Mouse (Mus musculus) E14TG2a.4 (cell line): ENCODE measurements at regions not wholly inside any gene's neighbourhood (a gene's known extent, or its start where the extent isn't known, plus 50 kb on each side); places are given as distances from the start of the nearest gene placed in this dataset.

ENCODE experiments used
- H3K27me3 ChIP-seq: 2 replicates; pipeline ENCODE4 v1.6.1; 2014; ENCODE audit warnings: low read length, control low read depth; ENCODE audit not compliant: insufficient read depth
- H3K36me3 ChIP-seq: 2 replicates; pipeline ENCODE4 v1.6.1; 2014; ENCODE audit warnings: low read length, control low read depth; ENCODE audit not compliant: insufficient read depth
- H3K4me1 ChIP-seq: replicated peaks from 2 replicates; pipeline ENCODE4 v1.6.1; 2014; ENCODE audit warnings: low read depth, low read length, control low read depth
- H3K4me3 ChIP-seq: replicated peaks from 2 replicates; pipeline ENCODE4 v1.5.1; 2014; ENCODE audit warnings: mild to moderate bottlenecking, low read length
- H3K9me3 ChIP-seq: 2 replicates; pipeline ENCODE4 v1.6.1; 2014; ENCODE audit warnings: low read length, control low read depth
- CTCF ChIP-seq: conservative IDR thresholded peaks from 2 replicates; pipeline ENCODE4 v1.5.1; 2014; ENCODE audit warnings: low read length
- NANOG ChIP-seq: IDR thresholded peaks from 2 replicates; pipeline ENCODE4 v1.6.1; 2014; ENCODE audit warnings: borderline replicate concordance, low read length, mixed read lengths
- POU5F1 ChIP-seq: IDR thresholded peaks from 2 replicates; pipeline ENCODE4 v1.6.1; 2014; ENCODE audit warnings: low read length, borderline replicate concordance

- Histone ChIP-seq H3K36me3 (no peaks in the 10 kb centered on the region), H3K4me3 (no peak overlapping the region), H3K4me1 (no peaks in the 10 kb centered on the region), H3K27me3 (no peaks in the 10 kb centered on the region), H3K9me3 (no peaks in the 10 kb centered on the region)
- no peak for TF ChIP-seq NANOG
- no peak for TF ChIP-seq CTCF
- no peak for TF ChIP-seq POU5F1
These were observed 241.3 kb downstream of the Car8 start for GRCm38 (mm10) chr4:7997575-7997953.

DNA sequence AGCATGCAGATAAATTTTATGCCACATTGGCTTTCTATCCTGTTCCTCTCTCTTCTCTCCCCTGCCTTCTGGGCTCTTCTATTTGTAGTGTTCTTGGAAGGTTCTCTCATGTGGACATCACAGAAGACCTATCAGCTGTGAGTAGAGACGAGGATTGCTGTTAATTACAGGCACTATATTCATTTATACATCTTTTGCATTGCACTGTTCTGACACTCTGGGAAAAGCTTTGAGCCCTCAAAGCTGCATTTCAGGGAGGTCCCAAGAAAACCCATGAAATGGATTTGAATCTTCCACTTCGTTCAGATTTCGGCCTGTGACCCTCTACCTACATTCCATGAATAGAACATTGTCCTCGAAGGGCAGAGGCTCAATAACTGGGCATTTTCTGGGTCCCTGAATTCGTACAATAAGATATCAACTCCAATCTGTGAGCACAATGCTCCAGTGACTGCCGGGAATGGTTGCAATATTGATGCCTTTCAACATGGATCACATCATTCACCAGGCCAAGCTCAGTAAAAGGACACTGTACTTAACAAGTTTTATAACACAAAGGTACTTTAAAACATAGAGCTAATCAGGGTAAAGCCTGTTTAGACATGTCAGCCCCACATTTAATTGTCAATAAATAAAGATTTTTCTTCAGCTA lies 241.8 kb downstream of the Car8 start:
- no peaks in the 10 kb centered on the region for H3K9me3 ChIP-seq
- TF ChIP-seq NANOG = no peak
- no peak for TF ChIP-seq POU5F1
- TF ChIP-seq CTCF = no peak
- no peaks in the 10 kb centered on the region for H3K4me1 ChIP-seq
- no peak overlapping the region for H3K4me3 ChIP-seq
- H3K27me3 ChIP-seq = no peaks in the 10 kb centered on the region
- no peaks in the 10 kb centered on the region for H3K36me3 ChIP-seq

DNA sequence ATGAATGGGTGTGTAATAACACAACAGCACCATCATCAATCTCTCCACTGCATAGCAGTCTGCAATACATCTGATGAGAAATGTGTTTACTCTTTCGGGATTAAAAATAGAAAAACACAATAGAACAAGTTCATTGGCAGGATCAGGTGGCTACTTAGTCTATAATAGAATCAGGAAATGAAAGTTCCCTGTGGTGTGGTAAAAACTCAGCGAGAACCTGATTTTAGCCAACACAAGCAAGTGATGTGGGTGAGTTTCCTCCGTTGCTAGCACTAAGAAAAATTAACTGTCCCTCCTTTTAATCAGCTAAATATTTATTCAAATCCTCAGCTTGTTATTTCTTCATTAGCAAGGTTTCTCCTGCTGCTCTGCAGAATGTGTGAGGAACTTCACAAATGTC lies 245.9 kb downstream of the Car8 start:
- TF ChIP-seq CTCF = no peak
- TF ChIP-seq NANOG = no peak
- TF ChIP-seq POU5F1 = no peak

DNA sequence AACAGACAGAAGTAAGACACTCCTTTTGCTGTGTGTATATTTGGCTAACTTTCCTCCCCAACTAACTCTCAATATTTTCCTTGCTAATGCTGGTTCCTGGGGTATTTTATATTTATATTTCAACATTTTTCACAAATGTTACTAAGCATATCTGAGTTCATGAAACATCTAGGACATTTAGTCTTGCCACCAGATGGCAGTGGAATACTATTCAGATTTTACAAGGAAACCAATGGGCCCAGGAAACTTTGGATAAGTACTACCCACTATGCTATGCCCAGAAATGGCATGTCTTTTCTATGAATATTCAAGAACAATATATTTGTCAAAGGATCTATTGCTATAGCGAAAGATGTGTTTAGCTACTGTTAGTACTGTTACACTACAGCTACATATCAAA lies 251.1 kb downstream of the Car8 start:
- Histone ChIP-seq H3K9me3 (no peaks in the 10 kb centered on the region), H3K36me3 (no peaks in the 10 kb centered on the region), H3K27me3 (no peaks in the 10 kb centered on the region), H3K4me3 (no peak overlapping the region), H3K4me1 (no peaks in the 10 kb centered on the region)
- peak; percentile 12; the same call in 1 of the 2 replicates for TF ChIP-seq CTCF
- no peak for TF ChIP-seq POU5F1

More for the DNA sequence above, 245.9 kb downstream of the Car8 start:
- Histone ChIP-seq H3K27me3 (no peaks in the 10 kb centered on the region), H3K36me3 (no peaks in the 10 kb centered on the region), H3K9me3 (no peaks in the 10 kb centered on the region), H3K4me3 (no peak overlapping the region), H3K4me1 (no peaks in the 10 kb centered on the region)

- Histone ChIP-seq H3K27me3 (no peaks in the 10 kb centered on the region), H3K36me3 (no peaks in the 10 kb centered on the region), H3K4me3 (no peak overlapping the region), H3K4me1 (no peaks in the 10 kb centered on the region), H3K9me3 (no peaks in the 10 kb centered on the region)
- TF ChIP-seq NANOG = no peak
- TF ChIP-seq POU5F1 = no peak
- TF ChIP-seq CTCF = no peak
These were observed 251.5 kb downstream of the Car8 start for GRCm38 (mm10) chr4:7987346-7987745.

- H3K27me3 ChIP-seq = no peaks in the 10 kb centered on the region
- H3K4me1 ChIP-seq = no peaks in the 10 kb centered on the region
- no peak overlapping the region for H3K4me3 ChIP-seq
- no peaks in the 10 kb centered on the region for H3K9me3 ChIP-seq
- H3K36me3 ChIP-seq = no peaks in the 10 kb centered on the region
- TF ChIP-seq CTCF (no peak), NANOG (no peak), POU5F1 (no peak)
These were observed 254.0 kb downstream of the Car8 start for GRCm38 (mm10) chr4:7984814-7985213.

DNA sequence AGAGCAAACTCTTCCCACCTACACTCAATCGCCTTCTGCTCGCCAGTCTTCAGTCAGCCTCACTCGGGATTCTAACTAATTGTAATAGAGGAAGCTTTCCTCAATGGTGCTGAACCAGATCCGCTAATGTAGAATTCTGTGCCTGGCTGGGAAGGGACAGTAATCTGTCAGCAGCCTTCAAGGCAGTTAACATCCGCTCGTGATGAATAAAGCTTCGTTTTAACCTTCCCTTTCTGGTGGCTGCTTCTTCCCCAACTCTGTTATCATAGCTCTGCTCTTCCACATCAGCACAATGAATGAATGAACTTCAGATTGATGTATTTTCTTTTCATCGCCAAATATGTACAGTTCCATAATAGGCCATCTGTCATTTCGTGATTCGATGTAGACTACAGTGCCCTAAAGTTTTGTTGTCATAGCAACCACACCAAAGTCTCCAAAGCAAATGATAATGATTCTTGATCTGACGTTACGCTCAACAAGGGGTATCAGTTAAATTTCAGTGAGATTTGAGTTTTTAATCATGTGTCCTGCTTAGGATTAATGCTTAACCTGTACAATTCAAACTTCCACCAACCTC lies 259.0 kb downstream of the Car8 start:
- Histone ChIP-seq H3K27me3 (no peaks in the 10 kb centered on the region), H3K9me3 (no peaks in the 10 kb centered on the region), H3K4me3 (no peak overlapping the region), H3K36me3 (no peaks in the 10 kb centered on the region), H3K4me1 (no peaks in the 10 kb centered on the region)
- TF ChIP-seq CTCF (no peak), NANOG (no peak), POU5F1 (no peak)

DNA sequence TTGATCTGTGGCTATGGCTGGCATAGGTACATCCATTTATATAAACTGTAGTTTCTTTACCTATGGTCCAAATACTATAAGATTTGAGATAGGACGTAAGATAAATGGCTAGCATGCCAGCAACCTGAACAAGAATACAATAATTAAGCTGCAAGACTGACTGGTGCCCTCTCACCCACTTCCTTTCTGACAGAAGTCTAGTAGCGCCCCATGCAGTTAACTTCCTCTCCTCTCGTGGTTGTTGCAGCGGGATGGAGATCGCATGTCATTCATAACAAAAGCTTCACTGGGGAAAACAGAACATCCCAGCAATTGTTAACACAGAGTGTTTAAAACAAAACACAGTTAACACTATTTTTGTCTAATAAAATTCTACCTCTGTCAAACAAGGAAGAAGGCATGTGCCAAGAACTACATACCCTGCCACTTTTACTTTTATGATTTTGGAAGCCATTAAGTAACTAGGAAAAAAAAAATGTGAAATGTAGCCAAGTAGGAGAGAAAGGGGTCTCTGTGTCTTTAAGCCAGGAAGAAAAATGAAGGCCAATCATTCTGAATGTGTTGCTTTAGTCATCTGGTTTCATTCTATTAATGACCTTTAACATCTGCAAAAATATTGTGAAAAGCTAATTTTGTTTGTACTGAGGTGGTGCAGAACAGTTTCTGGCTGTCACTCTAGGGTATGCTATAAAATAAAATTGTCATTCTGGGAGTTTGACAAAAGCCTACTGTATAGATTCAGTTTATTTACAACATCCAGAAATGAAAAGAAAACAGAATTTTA lies 261.0 kb downstream of the Car8 start:
- no peak overlapping the region for H3K4me3 ChIP-seq
- H3K36me3 ChIP-seq = no peaks in the 10 kb centered on the region
- no peaks in the 10 kb centered on the region for H3K27me3 ChIP-seq
- TF ChIP-seq NANOG (no peak), POU5F1 (no peak), CTCF (no peak)
- H3K4me1 ChIP-seq = no peaks in the 10 kb centered on the region
- no peaks in the 10 kb centered on the region for H3K9me3 ChIP-seq

DNA sequence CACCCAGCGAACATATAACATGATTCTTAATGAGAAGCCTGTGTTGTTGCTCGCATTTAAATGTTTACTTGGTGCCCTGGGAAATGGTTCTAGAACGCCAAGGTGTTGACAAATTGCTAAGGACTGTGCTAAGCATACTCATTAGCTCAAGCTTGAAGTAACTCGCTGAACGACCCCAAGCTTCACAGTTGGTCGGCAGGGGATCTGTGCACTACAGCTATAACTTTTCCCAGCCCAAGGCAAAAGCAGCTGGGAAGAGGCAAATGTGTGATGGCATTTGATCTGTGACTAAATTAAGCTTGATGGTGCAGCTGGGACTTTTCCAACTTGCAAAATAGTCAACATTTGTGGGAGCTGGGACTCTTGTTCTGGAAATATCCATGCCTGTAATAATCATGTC lies 268.6 kb downstream of the Car8 start:
- no peaks in the 10 kb centered on the region for H3K27me3 ChIP-seq
- TF ChIP-seq CTCF = no peak
- no peak for TF ChIP-seq NANOG
- no peak for TF ChIP-seq POU5F1
- H3K4me3 ChIP-seq = no peak overlapping the region
- H3K4me1 ChIP-seq = no peaks in the 10 kb centered on the region
- H3K36me3 ChIP-seq = no peaks in the 10 kb centered on the region
- H3K9me3 ChIP-seq = no peaks in the 10 kb centered on the region
